Mouse (Mus musculus) ES-E14 (cell line): ENCODE data around the gene Tead1.

Experiments used
- CHD2 ChIP-seq: IDR thresholded peaks from 2 replicates; pipeline ENCODE4 v1.6.1; 2014; ENCODE audit warnings: mild to moderate bottlenecking, low read depth, low read length, inconsistent platforms
- HCFC1 ChIP-seq: IDR thresholded peaks from 2 replicates; pipeline ENCODE4 v1.6.1; 2012; ENCODE audit warnings: low read length, inconsistent platforms, borderline replicate concordance; ENCODE audit not compliant: insufficient read depth
- MAFK ChIP-seq: IDR thresholded peaks from 2 replicates; pipeline ENCODE4 v1.6.1; 2014; ENCODE audit warnings: mild to moderate bottlenecking, low read depth, low read length, inconsistent platforms; ENCODE audit not compliant: insufficient read depth
- ZC3H11A ChIP-seq: IDR thresholded peaks from 2 replicates; pipeline ENCODE4 v1.6.1; 2012; ENCODE audit warnings: low read depth, mild to moderate bottlenecking, inconsistent platforms, low read length, borderline replicate concordance
- ZNF384 ChIP-seq: IDR thresholded peaks from 2 replicates; pipeline ENCODE4 v1.6.1; 2012; ENCODE audit warnings: low read depth, low read length, inconsistent platforms

DNA sequence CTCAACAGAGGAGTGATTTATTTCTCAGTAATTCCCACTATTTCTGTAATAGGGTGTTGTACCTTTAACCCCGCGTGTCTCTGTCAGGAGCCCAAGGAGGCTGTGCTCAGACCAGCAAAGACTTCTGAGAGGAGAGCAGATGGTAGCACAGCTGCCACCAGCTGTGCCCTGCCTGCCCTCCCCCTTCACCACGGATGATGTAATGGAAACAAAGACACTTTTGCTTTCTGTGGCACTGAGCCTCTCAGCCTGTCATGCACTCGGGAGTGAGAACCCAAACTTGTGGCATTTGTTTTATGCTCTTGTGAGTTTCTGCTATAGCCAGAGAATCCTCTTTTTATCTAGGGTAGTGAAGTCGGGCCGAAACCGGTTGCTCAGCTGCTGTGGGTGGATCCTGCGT lies 81.7 kb downstream of the Tead1 start:
- TF ChIP-seq CHD2 (no peak), MAFK (no peak), HCFC1 (no peak), ZNF384 (no peak), ZC3H11A (no peak)
